Mouse (Mus musculus): ENCODE results near the gene Opn5. TPM values are rescaled to one million over a fixed set of nuclear protein-coding genes. Genes with fewer than 3 reads are reported as not detected.

Opn5 gene
- polyA plus RNA-seq (2016; fragmentation: Nextera tagmentation; extraction: Ambion mirVana): not detected in 2 replicates

DNA sequence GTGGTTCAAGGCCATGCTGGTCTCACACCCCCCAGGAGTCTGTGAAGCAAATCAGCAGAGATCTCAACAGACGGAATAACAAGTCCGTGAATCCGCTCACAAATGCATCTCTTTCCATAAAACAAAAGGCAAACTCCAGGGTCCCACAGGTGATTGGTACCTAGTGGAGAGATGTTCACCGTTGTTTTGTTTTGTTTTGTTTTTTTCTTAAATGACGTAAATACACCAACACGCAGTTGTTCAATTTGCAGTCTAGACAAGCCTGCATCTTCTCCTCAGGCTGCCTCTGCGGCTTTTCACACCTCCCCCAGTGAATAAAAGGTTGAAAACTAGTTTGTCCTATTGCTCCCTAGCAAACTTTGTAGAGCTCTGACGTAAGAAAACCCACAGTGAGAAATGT lies at the start of gene Opn5:
Gene Opn5 (minus strand): TSS at position 101 of the 400 bp plus-strand sequence.
- no peaks in the 10 kb centered on the region for H3K9me3 ChIP-seq (replicated peaks)
- no peaks in the 10 kb centered on the region for H3K36me3 ChIP-seq
- 81% methylated on average over 8 of the region's 8 CpGs for WGBS
- 0 out of 2 replicates have a peak, but pooled peaks cover 2% of the 10 kb centered on the region for H3K4me1 ChIP-seq
- no peaks in the 10 kb centered on the region for H3K27me3 ChIP-seq (ENCODE audit: low read depth, poor library complexity, severe bottlenecking)
- H3K4me3 ChIP-seq: no peak within 1 kb of the TSS
- no peak within 1 kb of the TSS for H3K27ac ChIP-seq
- no peak for DNase-seq (ENCODE audit: low spot score)

DNA sequence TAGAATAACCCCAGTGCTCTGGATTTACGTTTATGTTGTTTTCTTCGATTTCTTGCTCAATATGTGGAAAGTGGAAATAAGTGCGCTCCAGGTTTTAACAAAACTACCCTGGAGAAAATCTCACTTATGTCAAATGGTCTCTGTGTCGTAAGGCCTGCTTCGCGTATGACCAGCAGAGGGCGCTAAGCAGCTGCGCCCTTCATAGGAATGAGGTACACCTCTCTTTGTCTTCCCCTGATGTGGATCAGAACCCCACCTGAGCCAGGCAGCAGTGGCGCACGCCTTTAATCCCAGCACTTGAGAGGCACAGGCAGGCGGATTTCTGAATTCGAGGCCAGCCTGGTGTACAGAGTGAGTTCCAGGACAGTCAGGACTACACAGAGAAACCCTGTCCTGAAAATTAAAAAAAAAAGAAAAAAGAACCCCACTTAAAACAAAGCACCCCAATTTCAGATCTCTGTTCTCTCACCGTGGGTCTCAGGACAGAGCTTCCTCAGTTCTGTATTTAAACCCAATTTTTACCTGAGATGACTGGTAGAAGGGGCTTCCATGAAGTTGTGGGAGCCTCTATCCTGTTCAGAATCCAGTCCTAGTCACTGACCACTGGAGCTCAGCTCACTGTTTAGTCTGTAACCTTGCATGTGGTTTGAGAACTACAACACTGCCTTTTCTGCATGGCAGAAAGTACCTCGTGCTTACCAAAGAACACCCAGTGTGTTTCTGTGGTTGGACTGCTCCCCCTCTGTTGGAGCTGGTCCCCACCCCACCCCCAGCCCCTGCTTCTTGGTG lies 47.6 kb upstream of the Opn5 start:
- no peak overlapping the region for H3K27ac ChIP-seq
- WGBS: 30% methylated on average over 14 of the region's 14 CpGs
- no peak overlapping the region for H3K4me3 ChIP-seq

DNA sequence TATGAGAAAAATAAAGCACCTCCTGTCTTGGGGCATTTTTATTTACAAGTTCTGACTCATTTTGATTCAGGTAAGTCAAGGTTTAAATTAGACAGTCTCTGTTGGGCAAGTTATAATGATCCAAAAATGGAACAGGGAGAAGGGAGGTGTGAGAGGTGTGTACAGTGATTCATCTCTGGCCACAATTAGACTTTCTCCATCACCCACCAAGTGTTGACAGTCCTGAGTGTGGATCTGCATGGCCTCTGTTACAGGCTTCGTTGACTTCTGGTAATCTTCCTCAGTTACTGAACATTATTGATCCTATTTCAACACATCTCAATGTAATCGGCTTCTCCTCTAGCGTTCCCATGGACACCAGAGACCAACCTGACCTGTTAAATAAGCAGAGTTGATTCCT lies 32.2 kb upstream of the Opn5 start:
- Histone ChIP-seq H3K9me3 (replicated peaks) (no peaks in the 10 kb centered on the region), H3K27ac (no peak overlapping the region), H3K27me3 (ENCODE audit: low read depth, poor library complexity, severe bottlenecking) (no peaks in the 10 kb centered on the region), H3K4me1 (no peaks in the 10 kb centered on the region), H3K36me3 (no peaks in the 10 kb centered on the region), H3K4me3 (no peak overlapping the region)
- 84% methylated on average over 3 of the region's 3 CpGs for WGBS
- no peak for DNase-seq (ENCODE audit: low spot score)

More for the DNA sequence above, 47.6 kb upstream of the Opn5 start:
- peak; percentile 80 for DNase-seq (ENCODE audit: low spot score)
- H3K36me3 ChIP-seq: no peaks in the 10 kb centered on the region
- no peaks in the 10 kb centered on the region for H3K27me3 ChIP-seq (ENCODE audit: low read depth, poor library complexity, severe bottlenecking)
- no peaks in the 10 kb centered on the region for H3K4me1 ChIP-seq
- H3K9me3 ChIP-seq (replicated peaks): no peaks in the 10 kb centered on the region

DNA sequence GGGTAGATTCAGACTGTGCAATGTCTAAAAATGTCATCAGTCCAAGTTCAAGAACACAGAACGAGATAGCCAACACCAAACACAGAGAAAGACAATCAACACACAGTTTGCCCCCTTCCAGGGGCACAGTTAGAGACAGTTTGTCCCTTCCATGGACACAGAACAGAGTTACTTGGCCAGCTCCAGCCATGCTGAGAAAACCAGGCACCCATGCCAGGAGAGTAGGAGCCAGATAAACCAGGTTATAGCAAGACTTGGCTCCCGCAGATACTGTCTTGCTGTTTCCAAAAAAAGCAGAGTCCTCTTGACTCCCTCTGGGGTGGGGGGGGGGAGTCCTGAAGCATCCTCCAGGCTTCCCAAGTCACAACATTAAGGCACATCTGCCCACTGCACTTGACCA lies 19.0 kb upstream of the Opn5 start:
- H3K36me3 ChIP-seq: no peaks in the 10 kb centered on the region
- no peak for DNase-seq (ENCODE audit: low spot score)

DNA sequence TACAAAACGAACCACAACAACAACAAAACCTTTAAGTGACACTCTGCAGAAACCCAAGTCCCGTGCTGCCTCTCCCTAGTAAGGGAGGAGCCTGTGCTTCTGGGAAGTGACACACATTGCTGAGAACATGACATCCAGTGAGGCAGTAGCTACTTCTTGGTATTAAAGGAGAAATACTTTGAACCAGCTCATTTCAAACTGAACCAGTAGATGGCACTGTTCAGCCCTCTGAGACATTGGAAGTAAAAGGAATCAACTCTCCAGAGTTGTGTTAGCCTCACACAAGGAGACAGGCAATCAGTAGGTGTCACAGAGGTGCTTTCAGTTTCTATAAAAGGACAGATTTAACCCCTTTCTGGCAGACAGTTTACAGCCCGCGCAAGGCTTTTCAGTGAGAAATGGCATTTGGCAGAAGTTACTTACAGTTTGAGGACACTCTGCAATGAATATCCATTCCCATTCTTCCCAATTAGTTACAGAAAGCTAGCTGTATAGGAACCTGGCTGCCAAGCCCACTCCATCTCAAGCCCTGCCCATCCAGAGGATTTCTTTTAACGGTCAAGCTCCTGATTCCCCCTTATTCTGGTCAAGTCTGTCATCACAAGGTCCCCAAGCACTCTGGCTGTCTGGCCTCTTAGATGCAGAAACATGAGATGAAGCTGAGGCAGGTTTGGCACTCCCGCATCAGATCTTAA lies 2.0 kb upstream of the Opn5 start:
- Histone ChIP-seq H3K4me3 (no peak overlapping the region), H3K27ac (no peak overlapping the region), H3K36me3 (no peaks in the 10 kb centered on the region), H3K27me3 (ENCODE audit: low read depth, poor library complexity, severe bottlenecking) (no peaks in the 10 kb centered on the region), H3K9me3 (replicated peaks) (no peaks in the 10 kb centered on the region), H3K4me1 (0 out of 2 replicates have a peak, but pooled peaks cover 2% of the 10 kb centered on the region)
- peak; percentile 31 for DNase-seq (ENCODE audit: low spot score)
- 42% methylated on average over 6 of the region's 6 CpGs for WGBS

More for the DNA sequence above, 19.0 kb upstream of the Opn5 start:
- H3K4me1 ChIP-seq: no peaks in the 10 kb centered on the region
- no peaks in the 10 kb centered on the region for H3K27me3 ChIP-seq (ENCODE audit: low read depth, poor library complexity, severe bottlenecking)
- 94% methylated on average over 2 of the region's 2 CpGs for WGBS
- no peak overlapping the region for H3K4me3 ChIP-seq
- H3K27ac ChIP-seq: no peak overlapping the region
- H3K9me3 ChIP-seq (replicated peaks): no peaks in the 10 kb centered on the region

DNA sequence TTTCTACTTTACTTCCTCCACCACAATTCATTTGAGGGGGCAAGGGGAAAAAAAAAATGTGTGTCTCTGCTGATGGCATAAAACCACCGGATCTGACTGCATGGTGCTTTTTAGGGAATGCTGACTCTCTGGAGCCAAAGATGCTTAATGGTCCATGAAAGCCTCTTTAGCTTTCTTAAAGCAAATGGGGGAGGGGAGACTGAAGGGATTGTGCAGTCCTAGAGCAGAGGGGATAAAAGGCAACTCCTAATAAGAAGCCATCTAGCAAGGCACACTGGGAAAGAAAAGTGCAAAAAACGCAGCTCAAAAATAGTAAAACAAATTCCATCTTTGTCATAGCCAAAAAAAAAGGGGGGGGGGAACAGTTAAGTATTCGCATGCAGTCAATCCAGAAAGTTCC lies 2.9 kb downstream of the Opn5 start:
- WGBS: 79% methylated on average over 3 of the region's 3 CpGs
- no peak for DNase-seq (ENCODE audit: low spot score)

DNA sequence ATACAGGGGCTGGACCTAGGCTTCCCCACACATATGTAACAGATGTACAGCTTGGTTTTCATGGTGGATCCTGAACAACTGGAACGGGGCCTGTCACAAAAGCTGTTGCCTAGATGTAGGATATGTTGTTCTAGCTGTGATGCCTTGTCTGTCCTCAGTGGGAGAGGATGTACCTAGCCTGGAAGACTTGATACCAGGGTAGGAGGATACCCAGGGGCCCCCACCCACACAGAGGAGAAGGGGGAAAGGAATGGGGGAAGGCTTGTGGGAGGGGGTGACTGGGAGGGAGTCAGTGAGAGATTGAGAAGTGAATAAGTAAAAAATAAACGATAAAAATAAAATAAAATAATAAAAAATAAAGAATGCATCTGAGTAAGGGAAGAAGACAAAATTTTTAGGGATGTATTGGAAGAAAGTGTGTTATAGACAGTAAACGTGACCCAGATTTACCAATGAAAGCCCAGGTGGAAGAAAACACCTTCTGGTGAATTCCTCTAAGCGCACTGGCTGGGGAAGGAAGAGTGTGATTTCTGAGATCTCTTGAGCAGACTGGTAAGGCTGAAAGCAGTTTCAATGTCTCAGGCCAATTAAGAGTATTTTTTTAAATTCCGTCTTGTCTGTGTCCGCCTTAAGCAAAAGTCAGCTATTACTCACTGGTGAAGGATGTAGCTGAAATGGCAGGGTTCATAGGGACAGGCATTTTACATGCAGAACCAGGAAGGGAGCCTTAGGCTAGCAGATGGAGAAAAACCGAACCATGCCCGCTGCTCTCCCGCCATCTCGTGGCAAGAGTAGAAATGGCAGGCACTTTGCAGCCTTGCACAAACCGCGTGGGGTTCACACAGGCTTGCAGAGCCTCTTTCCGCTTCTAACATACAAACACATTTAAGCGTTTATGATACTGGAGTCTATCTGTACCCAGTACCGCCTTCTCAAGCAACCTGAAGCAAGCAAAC lies 8.1 kb downstream of the Opn5 start:
- Histone ChIP-seq H3K9me3 (replicated peaks) (no peaks in the 10 kb centered on the region), H3K4me3 (no peak overlapping the region), H3K27me3 (ENCODE audit: low read depth, poor library complexity, severe bottlenecking) (no peaks in the 10 kb centered on the region), H3K27ac (no peak overlapping the region), H3K36me3 (no peaks in the 10 kb centered on the region), H3K4me1 (no peaks in the 10 kb centered on the region)
- 32% methylated on average over 15 of the region's 15 CpGs for WGBS
- peak; percentile 91 for DNase-seq (ENCODE audit: low spot score)

More for the DNA sequence above, 2.9 kb downstream of the Opn5 start:
- Histone ChIP-seq H3K4me3 (no peak overlapping the region), H3K27me3 (ENCODE audit: low read depth, poor library complexity, severe bottlenecking) (no peaks in the 10 kb centered on the region), H3K9me3 (replicated peaks) (no peaks in the 10 kb centered on the region), H3K36me3 (no peaks in the 10 kb centered on the region), H3K4me1 (no peaks in the 10 kb centered on the region), H3K27ac (no peak overlapping the region)

DNA sequence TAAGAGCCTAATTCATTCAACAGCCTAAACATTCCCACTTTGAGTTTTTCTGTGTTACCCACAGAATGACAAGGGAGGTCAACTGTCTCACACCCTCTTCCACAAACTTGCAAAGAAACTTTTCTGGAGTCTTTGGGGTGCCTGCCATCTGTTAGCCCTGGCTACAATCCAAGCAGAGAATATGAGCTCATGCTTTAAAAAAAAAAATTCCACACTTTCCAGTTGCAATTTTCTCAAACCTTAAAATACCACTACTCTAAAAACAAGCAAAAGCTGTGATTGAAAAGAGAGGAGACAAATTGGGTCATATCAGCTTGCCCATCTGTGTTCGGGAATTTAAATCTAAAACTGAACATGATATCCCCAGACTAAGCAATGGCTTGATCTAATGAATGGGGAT lies 24.7 kb downstream of the Opn5 start:
- Histone ChIP-seq H3K9me3 (replicated peaks) (no peaks in the 10 kb centered on the region), H3K27me3 (ENCODE audit: low read depth, poor library complexity, severe bottlenecking) (no peaks in the 10 kb centered on the region), H3K36me3 (no peaks in the 10 kb centered on the region), H3K4me3 (no peak overlapping the region), H3K27ac (no peak overlapping the region), H3K4me1 (no peaks in the 10 kb centered on the region)
- DNase-seq (ENCODE audit: low spot score): no peak
- 86% methylated on average over 1 of the region's 1 CpGs for WGBS

DNA sequence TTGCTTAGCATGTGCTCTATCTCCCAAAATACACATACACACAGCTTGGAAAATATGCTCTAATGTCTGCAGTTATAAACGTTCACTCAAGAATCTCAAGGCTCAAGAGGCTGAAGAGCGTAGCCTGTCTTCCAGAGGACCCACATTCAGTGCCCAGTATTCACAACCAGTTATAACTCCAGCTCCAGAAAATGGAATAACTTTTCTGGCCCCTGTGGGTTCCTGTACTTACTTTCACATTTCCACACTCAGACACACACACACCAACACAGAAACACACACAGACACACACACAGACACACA lies 28.2 kb downstream of the Opn5 start:
- Histone ChIP-seq H3K4me3 (no peak overlapping the region), H3K27me3 (ENCODE audit: low read depth, poor library complexity, severe bottlenecking) (no peaks in the 10 kb centered on the region), H3K9me3 (replicated peaks) (no peaks in the 10 kb centered on the region), H3K36me3 (no peaks in the 10 kb centered on the region), H3K27ac (no peak overlapping the region), H3K4me1 (no peaks in the 10 kb centered on the region)
- no peak for DNase-seq (ENCODE audit: low spot score)
- 93% methylated on average over 2 of the region's 2 CpGs for WGBS

DNA sequence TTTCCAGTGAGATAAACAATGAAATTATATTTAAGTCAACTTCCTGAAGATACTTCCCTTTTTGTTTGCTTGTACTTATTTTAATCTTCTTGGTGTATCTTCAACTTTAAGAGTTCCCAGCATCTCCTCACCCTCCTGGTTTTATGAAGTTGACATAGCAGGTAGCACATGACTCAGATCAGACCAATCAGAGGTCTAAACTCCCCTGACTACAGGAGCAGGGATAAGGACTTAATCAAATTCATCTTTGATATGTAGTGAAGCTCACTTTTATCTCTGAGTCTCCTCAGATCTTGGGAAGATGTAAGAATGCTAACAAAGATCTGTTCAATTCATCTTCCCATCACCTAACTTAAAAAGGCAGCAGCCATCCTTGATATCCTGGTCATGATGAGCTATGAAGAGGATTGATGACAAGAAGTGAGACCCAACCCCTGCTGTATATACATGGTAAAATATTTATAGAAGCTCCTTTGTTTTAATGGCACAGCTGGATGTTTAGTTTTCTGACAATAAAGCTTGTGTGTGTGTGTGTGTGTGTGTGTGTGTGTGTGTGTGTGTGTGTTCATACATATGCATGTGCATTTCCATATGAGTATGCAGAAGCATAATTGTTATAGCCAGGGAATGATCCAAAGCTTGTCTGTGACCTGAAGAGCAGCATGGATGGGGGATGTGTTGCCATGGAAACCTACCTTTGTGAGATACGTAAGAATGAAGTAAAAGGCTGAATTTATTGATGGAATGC lies 28.7 kb downstream of the Opn5 start:
- H3K4me3 ChIP-seq: no peak overlapping the region
- H3K4me1 ChIP-seq: peaks cover 3% of the 10 kb centered on the region
- H3K36me3 ChIP-seq: no peaks in the 10 kb centered on the region
- H3K27ac ChIP-seq: no peak overlapping the region
- WGBS: 80% methylated on average over 1 of the region's 1 CpGs
- no peaks in the 10 kb centered on the region for H3K9me3 ChIP-seq (replicated peaks)
- DNase-seq (ENCODE audit: low spot score): no peak
- H3K27me3 ChIP-seq (ENCODE audit: low read depth, poor library complexity, severe bottlenecking): no peaks in the 10 kb centered on the region

DNA sequence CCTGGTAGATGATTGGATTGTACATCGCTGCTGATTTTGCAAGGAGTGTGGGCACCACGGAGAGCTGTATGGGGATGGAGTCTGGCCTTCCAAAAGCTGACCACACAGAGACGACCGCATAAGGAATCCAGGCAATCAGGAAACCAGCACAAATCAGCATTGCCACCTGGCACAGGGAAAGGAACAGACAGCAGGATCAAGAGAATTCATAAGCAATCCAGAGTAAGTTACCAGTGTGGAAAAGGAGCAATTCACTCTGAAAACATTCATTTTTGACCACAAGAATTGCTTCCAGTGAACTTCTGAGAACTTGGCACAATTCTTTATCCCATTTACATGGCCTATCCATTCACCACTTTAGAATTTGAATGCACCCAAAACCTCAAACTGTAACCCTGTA lies 30.6 kb downstream of the Opn5 start:
- 85% methylated on average over 4 of the region's 4 CpGs for WGBS
- no peak for DNase-seq (ENCODE audit: low spot score)
- Histone ChIP-seq H3K4me3 (no peak overlapping the region), H3K27ac (no peak overlapping the region), H3K4me1 (peaks cover 19% of the 10 kb centered on the region), H3K36me3 (no peaks in the 10 kb centered on the region), H3K9me3 (replicated peaks) (no peaks in the 10 kb centered on the region), H3K27me3 (ENCODE audit: low read depth, poor library complexity, severe bottlenecking) (no peaks in the 10 kb centered on the region)

DNA sequence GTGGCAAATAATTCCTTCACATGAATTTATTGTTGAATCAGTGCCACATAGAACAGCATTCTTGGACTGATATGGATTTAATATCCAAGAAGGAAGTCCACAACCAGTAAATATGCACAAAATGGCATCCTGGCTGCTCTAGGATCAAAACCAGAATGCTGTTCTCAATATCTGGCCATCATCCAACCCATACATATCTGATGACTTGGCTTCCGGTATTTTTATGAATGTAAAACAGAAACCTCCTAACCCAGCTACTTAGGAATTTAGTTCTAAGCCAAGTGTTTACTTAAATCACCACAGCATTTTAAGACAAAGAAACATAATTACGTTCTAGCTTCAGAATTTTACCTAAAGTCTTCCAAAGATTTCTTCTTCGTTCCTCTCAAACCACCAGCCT lies 31.0 kb downstream of the Opn5 start:
- 96% methylated on average over 3 of the region's 3 CpGs for WGBS
- no peaks in the 10 kb centered on the region for H3K9me3 ChIP-seq (replicated peaks)
- H3K27me3 ChIP-seq (ENCODE audit: low read depth, poor library complexity, severe bottlenecking): no peaks in the 10 kb centered on the region
- no peaks in the 10 kb centered on the region for H3K36me3 ChIP-seq
- H3K27ac ChIP-seq: no peak overlapping the region
- peaks cover 19% of the 10 kb centered on the region for H3K4me1 ChIP-seq
- H3K4me3 ChIP-seq: no peak overlapping the region
- DNase-seq (ENCODE audit: low spot score): no peak
